Mouse (Mus musculus) inflammation-experienced regulatory T-cells, adult 6 months (primary cell): Measurements from ENCODE around the gene Gabrb3. TPM values are rescaled to one million over a fixed set of nuclear protein-coding genes. Genes with fewer than 3 reads are reported as not detected.

ENCODE experiments used
- ATAC-seq: one replicate; pipeline ENCODE4 v1.8.0; 2017
- polyA plus RNA-seq, 3 experiments: library from polyadenylated mRNA; unstranded; fragments of 100-300 nt; shearing (Covaris generic); gene quantifications; one replicate each; pipeline ENCODE4 v1.2.1; 2017

Gene Gabrb3
- polyA plus RNA-seq, result not detected

DNA sequence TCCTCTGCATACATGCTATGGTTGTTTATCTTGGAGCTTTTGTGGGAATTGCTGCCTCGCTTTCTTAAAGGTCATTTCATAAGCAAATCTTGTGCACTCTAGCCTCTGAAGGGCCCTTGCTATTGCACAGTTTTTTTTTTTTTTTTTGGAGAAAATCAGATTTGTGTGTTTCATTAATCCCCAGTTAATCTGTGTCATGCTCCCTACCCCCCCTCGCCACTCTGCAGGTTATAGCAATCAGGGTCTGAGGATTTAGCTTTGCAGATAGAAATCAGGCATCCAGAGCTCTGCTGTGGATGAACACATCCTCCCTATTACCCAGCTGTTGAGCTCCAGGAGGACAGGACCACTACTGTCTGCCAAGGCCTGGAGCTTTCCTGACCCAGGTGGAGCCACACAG lies at the start of gene Gabrb3:
Gene Gabrb3, plus strand, starts transcription at position 301 of the 400 bp plus-strand sequence.
- ATAC-seq, result no peak

DNA sequence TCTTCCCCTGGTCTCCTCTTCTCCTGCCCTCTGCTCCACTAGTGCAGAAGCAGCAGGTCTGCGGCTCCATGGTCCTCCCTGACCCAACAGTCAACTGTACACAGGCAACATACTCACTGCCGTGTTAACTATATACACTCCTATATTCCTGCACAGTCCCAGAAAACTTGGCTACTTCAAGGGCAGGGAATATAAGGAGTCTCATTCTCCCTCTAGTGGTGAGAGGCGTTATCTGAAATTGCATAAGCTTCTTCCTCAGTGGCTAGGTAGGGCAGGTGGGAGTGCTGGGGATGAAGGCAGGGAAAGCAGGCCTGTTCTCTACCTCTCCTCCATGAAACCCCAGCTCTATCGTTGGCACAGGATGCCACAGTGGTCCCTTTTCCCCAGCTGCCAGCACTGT lies 35.4 kb upstream of the Gabrb3 start:
- ATAC-seq, result no peak

DNA sequence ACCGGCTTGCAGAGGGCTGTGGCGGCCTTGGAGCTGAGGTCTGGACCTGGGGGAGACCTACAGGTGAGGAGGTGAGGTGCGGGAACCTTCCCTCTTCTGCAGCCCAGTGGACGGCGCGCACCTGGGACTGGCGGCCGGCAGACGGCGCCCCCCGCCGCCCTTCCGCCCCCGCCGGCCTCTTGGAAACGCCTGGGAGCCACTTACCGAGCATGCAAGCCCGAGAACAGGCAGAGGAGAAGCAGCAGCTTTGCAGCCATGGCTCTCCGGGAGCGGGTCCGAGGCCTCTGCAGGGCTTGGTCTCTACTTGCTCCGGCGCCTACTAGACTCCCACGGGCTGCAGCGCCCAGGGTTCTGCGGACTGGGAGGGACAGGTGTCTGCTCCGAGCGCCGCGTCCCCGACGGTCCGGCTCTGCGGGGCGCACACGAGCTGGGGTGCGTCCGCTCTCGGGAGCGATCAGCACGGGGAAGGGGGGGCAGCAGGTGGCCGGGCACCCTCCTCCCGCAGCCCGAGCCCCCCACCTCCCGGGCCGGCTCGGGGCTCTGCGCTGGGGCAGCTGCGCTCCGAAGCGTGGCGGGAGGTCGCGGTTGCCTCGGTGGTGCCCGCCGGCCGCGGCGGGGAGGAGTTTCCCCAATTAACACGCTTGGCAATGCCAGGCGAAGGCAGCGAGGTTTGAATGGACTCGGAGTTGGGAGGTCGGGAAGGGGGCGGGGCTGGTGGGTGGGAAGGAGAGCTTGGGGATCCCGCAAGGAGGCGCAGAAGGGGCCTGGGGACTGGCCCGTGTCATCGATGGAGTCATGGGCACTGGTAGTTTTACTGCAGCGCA lies 32.8 kb upstream of the Gabrb3 start, which contains the start of gene Gabrg3:
Gene Gabrg3, minus strand, starts transcription at position 672 of the 824 bp plus-strand sequence.
- no peak for ATAC-seq

DNA sequence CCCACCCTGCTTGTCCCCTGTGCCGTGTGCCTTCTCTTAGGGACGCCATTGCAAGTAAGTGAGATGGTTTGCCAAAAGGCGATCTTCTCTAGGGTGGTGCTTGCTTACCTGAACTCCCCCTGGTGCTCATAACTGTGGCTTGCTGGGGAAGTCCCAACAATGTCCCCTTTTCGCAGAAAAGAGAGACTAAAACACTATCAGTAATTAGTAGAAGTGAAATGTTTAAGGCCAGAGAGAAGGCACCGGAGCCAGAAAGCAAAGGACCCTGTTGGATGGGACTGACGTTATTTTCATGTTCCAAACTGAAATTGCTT lies 32.2 kb upstream of the Gabrb3 start:
- no peak for ATAC-seq

DNA sequence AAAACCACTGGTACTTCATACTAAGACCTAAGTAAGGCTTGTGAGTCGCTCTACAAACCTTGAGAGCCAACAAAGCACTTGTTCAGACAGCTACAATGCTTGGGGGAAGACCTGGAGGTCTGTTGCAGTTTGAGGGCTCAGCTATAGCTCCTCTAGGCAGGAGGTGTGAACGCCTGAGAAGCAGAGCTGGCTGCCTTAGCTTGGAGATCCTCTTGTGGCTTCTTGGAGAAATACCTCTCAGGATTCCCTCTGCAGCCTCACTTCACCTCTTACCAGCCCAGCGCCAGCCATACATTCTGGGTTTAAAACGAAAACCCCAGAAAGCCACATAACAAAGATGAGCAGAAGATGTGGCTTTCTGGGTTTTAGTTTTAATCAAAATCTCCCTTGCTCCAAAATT lies 29.4 kb upstream of the Gabrb3 start:
- ATAC-seq, result no peak

DNA sequence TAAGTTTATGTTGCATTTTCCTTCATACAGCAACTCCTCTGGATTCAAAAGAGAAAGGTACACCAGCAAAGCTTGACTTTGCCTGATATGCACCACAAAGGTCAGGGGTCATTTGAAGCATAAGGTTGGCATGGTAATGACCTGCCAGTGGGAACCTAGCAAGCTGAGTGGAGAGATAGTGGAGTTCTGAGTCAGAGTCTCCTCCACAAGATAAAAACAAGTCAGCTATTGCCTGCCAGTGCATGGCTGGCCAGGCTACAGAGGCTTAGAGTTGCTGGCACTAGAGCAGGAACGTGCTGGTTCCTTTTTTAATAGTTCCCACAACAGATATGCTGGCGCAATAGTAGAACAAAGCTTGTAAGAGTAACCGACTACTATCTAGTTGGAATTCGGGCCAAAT lies 25.9 kb upstream of the Gabrb3 start:
- ATAC-seq, result no peak

DNA sequence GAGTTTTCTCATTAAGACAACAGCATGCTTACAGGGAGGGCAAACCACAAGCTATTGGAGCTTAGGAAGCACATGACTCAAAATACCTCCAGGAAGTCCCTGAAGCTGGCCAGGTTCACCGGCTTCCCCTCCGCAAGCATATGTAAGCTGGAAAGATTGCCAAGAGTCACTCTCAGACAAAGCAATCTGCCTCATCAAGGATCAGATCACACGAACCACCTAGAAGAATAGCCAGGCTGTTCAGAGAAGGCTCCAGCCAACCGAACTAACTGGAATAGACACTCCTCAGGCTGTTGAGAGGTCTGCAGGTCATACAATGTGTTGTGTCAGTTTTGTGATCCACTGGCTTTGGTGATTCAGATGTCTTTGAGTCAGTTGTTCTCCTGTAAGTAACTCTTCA lies 8.3 kb upstream of the Gabrb3 start:
- ATAC-seq, result no peak

DNA sequence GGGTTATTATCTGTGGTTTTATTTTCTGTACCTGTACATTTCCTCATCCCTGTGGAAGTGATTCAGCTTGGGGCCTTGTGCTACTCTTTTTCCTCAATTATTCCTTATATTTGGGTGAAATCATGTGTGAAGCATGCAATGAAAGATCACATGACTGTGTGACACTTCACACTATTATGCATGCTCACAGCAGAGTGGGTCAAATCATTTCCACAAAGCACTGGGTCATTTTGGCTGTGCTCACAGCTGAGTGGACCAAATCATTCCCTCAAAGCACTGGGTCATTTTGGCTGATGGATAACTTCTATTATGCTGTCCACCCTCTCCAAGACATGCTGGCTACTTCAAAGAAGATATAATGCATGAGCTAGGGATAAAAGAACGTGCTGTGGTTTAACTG lies 6.6 kb upstream of the Gabrb3 start:
- ATAC-seq, result no peak

DNA sequence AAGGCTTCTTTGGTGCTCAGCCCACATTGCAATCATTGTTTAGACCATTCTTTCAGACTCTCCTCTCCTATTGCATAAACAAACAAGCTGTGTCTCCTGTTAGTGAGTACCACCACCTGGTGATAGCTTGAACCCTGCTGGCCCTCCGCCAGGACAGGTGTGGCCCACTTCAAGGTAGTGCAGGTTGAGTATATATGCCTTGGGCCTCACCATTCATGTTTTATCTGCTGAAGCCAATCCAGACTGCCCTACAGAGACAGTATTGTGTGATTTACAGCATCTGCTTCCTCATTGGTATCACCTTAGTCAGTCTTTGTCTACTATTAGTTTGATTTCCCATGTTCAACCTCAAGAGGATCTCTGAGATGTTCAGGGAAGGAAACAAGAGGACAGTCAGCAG lies 1.6 kb downstream of the Gabrb3 start:
- no peak for ATAC-seq

DNA sequence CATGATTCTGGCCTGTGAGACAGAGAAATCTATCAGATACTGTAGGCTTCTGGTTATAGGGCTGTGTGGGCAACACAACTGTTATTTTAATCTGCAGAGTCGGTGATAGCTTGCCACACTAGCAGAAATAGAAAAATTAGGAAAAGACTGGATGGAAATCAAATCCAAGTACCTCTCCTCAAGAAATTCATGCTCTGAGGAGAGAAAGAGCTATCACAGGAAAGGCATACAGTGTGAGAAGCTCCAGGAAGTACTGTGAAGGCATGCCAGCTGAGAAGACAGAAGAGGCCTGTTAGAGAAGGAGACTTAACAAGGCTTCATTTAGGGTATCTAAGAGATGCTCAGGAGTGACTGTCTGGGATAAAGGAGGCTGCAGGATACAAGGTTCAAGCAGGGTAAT lies 3.2 kb downstream of the Gabrb3 start:
- ATAC-seq, result no peak

DNA sequence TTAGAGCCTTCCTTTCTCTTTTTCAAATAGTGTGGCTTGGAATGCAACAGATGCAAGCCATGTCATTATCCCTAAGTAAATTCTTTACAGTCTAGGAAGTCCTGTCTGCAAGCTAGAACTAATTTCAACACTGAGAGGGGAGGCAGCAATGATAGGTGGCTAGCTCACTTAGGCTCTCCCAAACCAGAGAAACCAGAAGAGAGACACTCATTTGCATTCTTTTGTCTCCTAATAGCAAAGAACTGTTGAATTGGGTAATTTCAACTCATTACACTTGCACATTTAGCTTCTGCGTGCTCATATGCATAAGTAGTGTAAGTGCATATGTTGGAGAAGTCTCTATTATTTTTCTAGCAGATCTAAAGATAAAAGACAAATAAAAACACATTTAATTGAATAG lies 28.7 kb downstream of the Gabrb3 start:
- ATAC-seq, result no peak

DNA sequence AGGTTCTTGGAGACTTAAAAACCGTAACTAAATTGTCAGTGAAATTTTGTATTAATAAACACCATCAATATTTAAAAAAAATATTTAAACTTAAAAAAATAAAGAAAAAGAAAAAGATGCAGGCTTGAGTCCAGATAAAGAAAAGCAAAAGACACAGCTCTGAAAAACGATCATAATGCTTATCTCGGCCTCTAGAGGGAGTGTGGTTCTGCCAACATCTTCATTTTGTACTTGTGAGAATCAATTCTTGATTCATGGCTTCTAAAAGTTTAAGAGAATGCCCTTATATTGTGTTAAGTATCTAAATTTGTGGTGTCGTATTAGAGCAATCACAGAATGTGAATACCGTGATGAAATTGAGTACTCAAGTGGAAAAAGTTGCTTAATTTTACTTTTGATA lies 40.9 kb downstream of the Gabrb3 start:
- ATAC-seq, result no peak

DNA sequence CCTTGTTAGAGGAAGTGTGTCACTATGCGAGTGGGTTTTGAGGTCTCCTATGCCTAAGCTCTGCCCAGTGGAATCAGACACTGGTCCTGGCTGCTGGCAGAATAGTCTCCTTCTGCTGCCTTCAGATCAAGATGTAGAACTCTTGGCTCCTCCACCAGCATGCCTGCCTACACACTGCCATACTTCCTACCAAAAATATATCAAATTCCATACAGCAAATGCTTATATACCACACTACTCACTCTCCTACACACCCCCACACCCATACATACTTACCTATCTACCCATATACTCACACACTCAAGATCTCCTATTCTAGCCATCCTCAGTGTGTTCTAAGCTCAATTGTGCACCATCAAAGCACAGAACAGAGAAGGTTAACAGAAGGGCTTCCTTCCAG lies 51.8 kb downstream of the Gabrb3 start:
- ATAC-seq, result no peak

DNA sequence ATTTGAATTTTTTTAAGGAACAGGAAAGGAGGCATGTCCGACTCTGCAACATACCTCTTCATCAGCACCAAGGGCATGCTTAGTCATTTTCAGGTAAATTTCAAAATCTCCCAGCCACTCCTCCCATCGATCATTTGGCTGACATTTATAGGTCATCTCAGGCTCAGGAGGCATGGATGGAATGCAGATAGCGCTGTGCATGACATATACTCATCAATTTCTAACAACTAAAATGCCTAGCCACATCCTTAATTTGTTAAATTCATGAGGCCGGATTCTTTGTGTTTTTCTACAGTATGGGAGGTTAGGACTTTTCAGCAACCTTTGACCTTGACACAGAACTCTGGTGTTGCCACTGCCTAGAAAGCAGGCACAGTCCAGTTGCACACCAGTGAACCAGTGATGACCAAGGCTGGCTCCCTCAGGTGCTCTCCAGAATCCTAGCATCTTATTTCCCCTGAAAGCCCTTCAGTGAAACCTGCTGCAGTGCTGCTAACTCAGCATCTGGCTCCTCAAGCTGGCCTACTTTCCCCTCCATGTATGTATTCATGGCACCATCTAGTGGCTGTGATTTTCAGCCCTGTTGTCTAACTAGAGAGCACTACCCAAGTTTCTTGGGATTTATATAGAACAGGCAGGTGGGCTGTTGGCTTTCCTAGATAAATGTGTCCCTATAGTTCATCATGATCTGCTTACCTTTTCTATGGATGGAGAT lies 54.5 kb downstream of the Gabrb3 start:
- no peak for ATAC-seq

DNA sequence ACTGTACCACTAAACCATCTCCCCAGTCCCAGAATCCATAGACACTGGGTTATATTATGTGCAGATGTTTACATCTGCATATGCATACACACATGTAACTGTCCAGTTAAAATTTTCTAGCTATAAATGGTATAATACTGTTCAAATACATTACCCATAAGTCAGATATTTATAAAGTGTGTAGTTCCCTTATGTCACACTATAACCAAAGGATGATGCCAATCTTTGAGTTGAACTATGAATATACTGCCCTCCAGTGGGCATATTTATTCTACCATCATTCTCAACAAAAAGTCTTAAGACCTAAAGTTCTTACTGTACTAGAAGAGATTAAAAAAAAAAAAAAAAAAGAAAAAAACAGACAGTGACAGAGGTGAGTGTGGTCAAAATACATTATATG lies 63.4 kb downstream of the Gabrb3 start:
- no peak for ATAC-seq

DNA sequence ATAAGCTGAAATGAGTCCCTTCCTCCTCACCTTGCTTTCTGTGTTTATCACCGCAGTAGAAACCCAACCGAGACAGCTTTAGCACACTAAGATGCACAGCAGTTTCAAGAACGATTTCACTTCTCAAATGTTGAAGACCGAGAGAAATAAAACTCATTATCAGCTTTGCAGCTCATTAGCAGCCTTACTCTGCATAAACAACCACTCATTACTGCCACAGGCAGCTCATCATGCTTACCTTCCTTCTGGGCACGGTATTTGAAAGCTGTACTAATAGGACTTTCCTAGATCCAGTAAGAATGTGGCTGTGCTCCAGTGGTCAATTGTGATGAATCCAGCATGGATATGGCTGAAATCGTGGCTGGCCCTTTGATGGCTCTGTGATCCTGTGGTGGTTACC lies 67.4 kb downstream of the Gabrb3 start:
- no peak for ATAC-seq

DNA sequence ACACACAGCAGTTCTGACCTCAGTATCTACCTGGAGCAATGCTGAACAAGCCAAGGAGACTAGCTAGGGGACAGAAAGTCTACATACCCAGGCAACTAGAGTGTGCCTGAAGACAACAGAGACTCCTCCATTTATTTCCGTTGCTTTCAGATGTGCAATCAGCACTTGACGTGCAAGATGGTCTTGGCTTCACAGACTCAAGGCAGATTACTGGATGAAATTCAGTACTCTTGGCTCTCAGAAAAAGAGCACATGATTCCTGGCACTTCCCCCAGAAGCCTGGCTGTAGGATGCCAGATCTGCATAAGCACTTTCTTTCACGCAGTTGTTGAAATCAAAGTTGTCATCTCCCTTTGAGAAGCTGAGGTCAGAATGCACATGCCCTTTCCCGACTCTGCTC lies 72.3 kb downstream of the Gabrb3 start:
- no peak for ATAC-seq

DNA sequence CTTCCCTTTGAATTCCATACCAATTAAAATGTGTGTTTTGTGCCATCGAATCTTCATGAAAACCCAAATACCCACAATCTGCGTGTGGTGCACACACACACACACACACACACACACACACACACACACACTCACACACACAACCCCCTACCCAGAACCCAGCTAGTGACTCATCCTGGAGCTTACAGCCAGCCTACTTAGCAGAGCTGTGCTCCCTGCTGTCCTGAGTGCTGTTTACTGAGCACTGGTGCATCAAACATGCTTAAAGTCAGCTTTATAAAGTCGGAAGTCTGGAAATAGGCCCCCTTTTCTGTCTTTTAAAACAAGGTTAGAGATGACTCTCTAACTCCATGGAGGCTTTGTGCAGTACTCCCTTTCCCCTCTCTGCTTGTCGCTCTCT lies 83.3 kb downstream of the Gabrb3 start:
- ATAC-seq, result no peak

DNA sequence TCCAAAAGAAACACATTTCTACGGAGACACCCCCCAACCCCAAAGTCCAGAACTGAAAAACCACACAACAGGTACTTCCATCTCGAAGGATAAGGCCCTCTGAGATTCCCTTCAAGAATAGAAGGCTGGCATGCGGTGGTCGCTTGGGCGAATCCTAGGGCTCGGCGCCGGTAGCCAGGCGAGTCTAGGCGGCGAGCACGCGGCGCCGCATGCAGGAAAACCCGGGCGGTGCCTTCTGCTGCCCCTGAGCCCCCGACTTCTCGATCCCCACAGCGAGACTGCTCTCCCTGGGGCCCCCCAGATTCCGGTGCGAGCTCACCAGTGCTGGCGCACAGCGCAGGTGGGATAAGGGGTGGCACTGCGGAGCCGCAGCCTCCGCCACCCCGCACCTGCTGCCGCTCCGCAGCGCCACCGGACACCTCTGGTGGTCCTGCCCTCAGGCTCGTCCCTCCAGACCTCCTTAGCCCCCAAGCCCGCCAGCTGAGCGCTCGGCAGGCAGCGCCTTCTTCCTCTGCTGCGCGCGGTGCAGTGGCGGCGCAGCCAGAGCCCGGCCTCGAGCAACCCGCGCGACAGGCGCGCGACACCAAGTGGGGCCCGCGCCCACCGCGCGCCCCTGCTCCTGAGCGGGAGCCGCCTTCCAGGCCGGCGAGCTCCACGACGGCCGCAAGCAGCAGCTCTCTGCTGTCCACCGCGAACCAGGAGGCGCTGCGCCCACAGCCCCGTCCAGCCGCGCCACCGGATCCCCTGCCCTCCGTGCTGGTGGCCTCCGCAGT lies 89.6 kb downstream of the Gabrb3 start:
- no peak for ATAC-seq

DNA sequence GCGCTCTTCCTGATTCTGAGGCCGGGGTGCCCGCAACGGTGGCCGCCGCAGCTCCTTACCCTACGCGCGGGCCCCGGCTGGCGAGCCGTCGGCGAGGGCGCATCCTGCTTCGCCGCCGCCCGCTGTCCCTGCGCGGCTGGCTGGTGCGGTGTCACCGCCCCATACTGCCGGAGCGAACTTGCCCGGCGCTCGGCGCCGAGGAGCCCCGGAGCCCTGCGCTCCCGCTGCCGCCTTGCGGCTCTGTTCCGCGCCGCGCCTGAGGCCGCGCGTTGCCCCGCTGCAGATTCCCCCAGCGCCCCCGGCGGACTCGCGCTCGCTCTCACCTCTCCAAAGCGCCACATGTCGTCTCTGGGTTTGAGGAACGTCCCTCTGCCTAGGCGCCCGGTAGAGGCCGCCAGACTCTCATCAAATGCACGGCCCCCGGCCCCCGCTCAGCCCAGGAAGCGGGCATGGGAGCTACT lies 90.2 kb downstream of the Gabrb3 start, which contains the start of gene Gabra5:
Gene Gabra5, minus strand, starts transcription at position 379 of the 461 bp plus-strand sequence.
- ATAC-seq, result no peak

DNA sequence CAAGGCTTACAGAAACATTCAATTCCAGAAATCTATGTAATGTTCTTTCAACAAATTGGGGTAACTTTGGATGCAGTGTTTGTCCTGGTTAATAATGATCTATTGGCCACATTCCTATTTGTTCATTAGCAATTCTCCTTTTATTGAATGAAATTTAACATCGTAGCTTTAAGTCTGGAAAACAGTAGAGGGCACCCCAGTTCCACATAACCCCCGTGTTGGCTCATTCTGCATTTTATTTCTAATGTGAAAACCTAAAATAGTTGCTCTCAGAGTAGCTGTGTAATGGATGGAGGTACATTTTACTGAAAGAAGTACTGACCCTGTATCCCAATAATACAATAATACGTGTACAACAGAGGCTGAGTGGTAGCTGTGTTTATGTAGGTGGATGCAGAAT lies 93.5 kb downstream of the Gabrb3 start:
- no peak for ATAC-seq

DNA sequence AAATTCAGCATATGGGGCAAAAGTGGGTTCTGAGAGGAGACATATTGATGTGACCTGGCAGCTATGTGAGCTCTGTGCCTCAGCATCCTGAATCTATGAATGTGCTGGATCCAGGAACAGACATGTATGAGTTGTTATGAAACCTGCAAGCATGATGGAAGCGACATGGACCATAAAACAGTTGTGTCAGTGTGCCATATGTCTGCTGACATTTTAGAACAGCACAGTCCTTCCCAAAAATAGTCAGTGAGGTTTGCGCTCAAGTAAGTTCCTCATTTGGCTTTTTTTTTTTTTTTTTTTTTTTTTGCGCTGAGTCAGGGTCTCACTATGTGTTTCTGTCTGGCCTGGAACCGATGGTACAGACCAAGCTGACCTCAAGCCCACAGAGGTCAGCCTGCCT lies 110.0 kb downstream of the Gabrb3 start:
- no peak for ATAC-seq

DNA sequence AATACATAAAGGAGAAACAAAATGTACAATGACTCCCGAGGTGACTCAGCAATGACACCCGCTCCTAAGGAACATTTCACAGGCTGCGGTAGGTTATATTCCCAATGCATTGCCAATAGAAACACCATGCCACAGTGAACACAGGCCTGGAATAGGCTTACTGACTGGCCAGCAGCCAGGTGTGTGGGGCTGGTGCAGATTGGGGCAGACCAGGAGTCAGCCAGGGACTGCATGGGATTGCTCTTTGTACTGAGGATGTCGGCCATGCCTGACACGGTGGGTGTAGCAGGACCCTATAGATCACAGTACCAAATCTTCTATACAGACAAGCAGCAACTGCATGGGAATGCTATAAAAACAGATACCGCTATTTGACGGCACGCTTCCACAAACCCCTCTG lies 110.5 kb downstream of the Gabrb3 start:
- no peak for ATAC-seq
